Mouse (Mus musculus): ENCODE results near the gene Psma4.

- no peak for TF ChIP-seq CTCF (IDR thresholded peaks at IDR 0.05; ENCODE audit: extremely low read depth, insufficient read depth, insufficient read length, insufficient replicate concordance)
- TF ChIP-seq POLR2A (IDR thresholded peaks at IDR 0.05; ENCODE audit: low read depth, low read length) = no peak
Observed at GRCm38 (mm10) chr9:54942071-54942470, 8.5 kb upstream of the Psma4 start.
